Comparison of ENCODE assay signal across 9 mouse cellular contexts in genomic region chr9:65120935-65121334, GRCm38 (mm10). TPM values are rescaled to one million over a fixed set of nuclear protein-coding genes. Genes with fewer than 3 reads are reported as not detected.
DNase-seq lines count a peak whose midpoint lies in the region; ATAC-seq and TF ChIP-seq lines count a peak whose summit lies in the region.
"Had no signal": no experiment of that assay in that cellular context is flagged by ENCODE, and none has a peak within 500 bp of the region (broad histone marks: within the 10 kb centered on the region; RNA-seq: fewer than 3 reads in every experiment).

No protein-coding gene starts in this region.

- WGBS in heart, embryonic 11.5 days (ENCODE audit: insufficient replicate concordance): 3% methylated on average over 3 of the region's 3 CpGs
- WGBS in kidney, adult 2 months: 13% methylated on average over 3 of the region's 3 CpGs
- 7% methylated on average over 3 of the region's 3 CpGs for WGBS in limb, embryonic 11.5 days
- 5% methylated on average over 3 of the region's 3 CpGs for WGBS in midbrain, embryonic 14.5 days

- peaks cover 8% of the 10 kb centered on the region for H3K4me1 ChIP-seq in heart, embryonic 11.5 days (ENCODE audit: control insufficient read depth, insufficient read depth, low read length)
- no peaks in the 10 kb centered on the region for H3K4me1 ChIP-seq in kidney, adult 2 months (ENCODE audit: control insufficient read depth, insufficient read depth, low read length)
- H3K4me1 ChIP-seq in limb, embryonic 11.5 days (ENCODE audit: control insufficient read depth, insufficient read depth, low read length): 0 out of 2 replicates have a peak, but pooled peaks cover 10% of the 10 kb centered on the region
- H3K4me1 ChIP-seq in midbrain, embryonic 14.5 days (ENCODE audit: control insufficient read depth, insufficient read depth, low read length): peaks cover 7% of the 10 kb centered on the region; the same call in 1 of the 2 replicates

- TF ChIP-seq CTCF in kidney, adult 2 months (conservative IDR thresholded peaks at IDR 0.05; ENCODE audit: insufficient read depth, insufficient read length, low read depth, low read length): peak; percentile 86

- H3K27ac ChIP-seq in heart, embryonic 11.5 days (ENCODE audit: low read depth, low read length): no peak overlapping the region
- H3K27ac ChIP-seq in kidney, adult 2 months (ENCODE audit: insufficient read depth, low read depth, low read length): no peak overlapping the region
- H3K27ac ChIP-seq in limb, embryonic 11.5 days (replicated peaks; ENCODE audit: low read depth, low read length): no peak overlapping the region
- no peak overlapping the region for H3K27ac ChIP-seq in midbrain, embryonic 14.5 days (replicated peaks; ENCODE audit: low read depth, low read length)
- H3K27ac ChIP-seq: limb, embryonic 13.5 days had no signal

- peaks cover 32% of the 10 kb centered on the region for H3K27me3 ChIP-seq in heart, embryonic 11.5 days (ENCODE audit: control insufficient read depth, insufficient read depth, low read length)
- H3K27me3 ChIP-seq in kidney, adult 2 months (replicated peaks; ENCODE audit: control insufficient read depth, insufficient read depth, low read length): no peaks in the 10 kb centered on the region; the same call in 1 of the 2 replicates
- no peaks in the 10 kb centered on the region for H3K27me3 ChIP-seq in limb, embryonic 11.5 days (ENCODE audit: control insufficient read depth, insufficient read depth, low read length)
- H3K27me3 ChIP-seq in midbrain, embryonic 14.5 days (ENCODE audit: control insufficient read depth, insufficient read depth, low read length): no peaks in the 10 kb centered on the region

- no peak for TF ChIP-seq POLR2A in kidney, adult 2 months (IDR thresholded peaks at IDR 0.05; ENCODE audit: low read depth, low read length)

- H3K9ac ChIP-seq in heart, embryonic 11.5 days (ENCODE audit: low read depth, low read length): no peak overlapping the region
- H3K9ac ChIP-seq in limb, embryonic 11.5 days (ENCODE audit: low read length): no peak overlapping the region
- no peak overlapping the region for H3K9ac ChIP-seq in midbrain, embryonic 14.5 days (replicated peaks; ENCODE audit: low read length)
- H3K9ac ChIP-seq: limb, embryonic 13.5 days had no signal

- no peak overlapping the region for H3K4me2 ChIP-seq in heart, embryonic 11.5 days
- H3K4me2 ChIP-seq in limb, embryonic 11.5 days (ENCODE audit: low read depth, severe bottlenecking): no peak overlapping the region
- no peak overlapping the region for H3K4me2 ChIP-seq in midbrain, embryonic 14.5 days (ENCODE audit: low read length)
- H3K4me2 ChIP-seq: limb, embryonic 13.5 days had no signal

- H3K9me3 ChIP-seq in heart, embryonic 11.5 days (replicated peaks; ENCODE audit: control insufficient read depth, low read length): no peaks in the 10 kb centered on the region
- H3K9me3 ChIP-seq in limb, embryonic 11.5 days (ENCODE audit: control insufficient read depth, low read length): no peaks in the 10 kb centered on the region
- H3K9me3 ChIP-seq in midbrain, embryonic 14.5 days (ENCODE audit: control insufficient read depth, low read length): no peaks in the 10 kb centered on the region
- H3K9me3 ChIP-seq: limb, embryonic 13.5 days had no signal

- no peaks in the 10 kb centered on the region for H3K36me3 ChIP-seq in heart, embryonic 11.5 days (ENCODE audit: control insufficient read depth, insufficient read depth, low read length)
- H3K36me3 ChIP-seq in kidney, adult 2 months (ENCODE audit: control insufficient read depth, insufficient read depth, low read length): no peaks in the 10 kb centered on the region
- H3K36me3 ChIP-seq in limb, embryonic 11.5 days (ENCODE audit: control insufficient read depth, insufficient read depth, low read length): no peaks in the 10 kb centered on the region
- H3K36me3 ChIP-seq in midbrain, embryonic 14.5 days (ENCODE audit: control insufficient read depth, insufficient read depth, low read length): peaks cover 27% of the 10 kb centered on the region

- no peak for ATAC-seq in heart, embryonic 11.5 days (replicated peaks; ENCODE audit: insufficient number of reproducible peaks, low FRiP score, low TSS enrichment)
- ATAC-seq in limb, embryonic 11.5 days (ENCODE audit: insufficient number of reproducible peaks, low FRiP score, low TSS enrichment, low read depth): 0 out of 2 replicates have a peak, but pooled peaks have one; percentile 48
- ATAC-seq in midbrain, embryonic 14.5 days (ENCODE audit: low FRiP score, low TSS enrichment): peak; percentile 41; the same call in 1 of the 2 replicates

- peak; percentile 69 for DNase-seq in heart, adult 8-10 months (ENCODE audit: low spot score)
- peak; percentile 57 for DNase-seq in cerebellum, adult 9-11 months
- DNase-seq in frontal cortex, postnatal 36 days (ENCODE audit: low spot score in 2 of 2): peak; percentile 69 to 79
- DNase-seq in kidney, adult 2 months: peak; percentile 64
- DNase-seq in limb, embryonic 11.5 days (ENCODE audit: low spot score): peak; percentile 84
- peak; percentile 89 for DNase-seq in midbrain, embryonic 14.5 days
- peak; percentile 42 to 48 for DNase-seq in spleen, postnatal 36 days (ENCODE audit: low spot score in 2 of 2)

- no peak overlapping the region for H3K4me3 ChIP-seq in heart, embryonic 11.5 days (ENCODE audit: low read depth, low read length)
- H3K4me3 ChIP-seq in kidney, adult 2 months (ENCODE audit: insufficient read depth, low read depth, low read length): no peak overlapping the region
- no peak overlapping the region for H3K4me3 ChIP-seq in limb, embryonic 11.5 days (ENCODE audit: low read depth, low read length)
- H3K4me3 ChIP-seq in midbrain, embryonic 14.5 days (replicated peaks; ENCODE audit: low read depth, low read length): no peak overlapping the region
- H3K4me3 ChIP-seq: limb, embryonic 13.5 days had no signal

RNA-seq across cellular contexts. Expression of gene Igdcc4, which starts 19.6 kb away (rescaled TPM):
- total RNA-seq in heart, adult 8-10 months (2022): 10 to 100 TPM; 13.3 to 17.9 (median 15.7) TPM
- 11.4 and 11.8 TPM in 2 replicates for polyA plus RNA-seq in heart, embryonic 11.5 days (2014; fragmentation: Nextera tagmentation; extraction: Ambion mirVana)
- polyA plus RNA-seq in kidney, adult 2 months (2012; rRNA removed): 0.57 and 0.83 TPM in 2 replicates
- polyA plus RNA-seq in limb, embryonic 11.5 days (2014; fragmentation: Nextera tagmentation; extraction: Ambion mirVana): 13.5 and 15.0 TPM in 2 replicates
- polyA plus RNA-seq in midbrain, embryonic 14.5 days (2014; fragmentation: Nextera tagmentation; extraction: Ambion mirVana): 14.9 and 17.3 TPM in 2 replicates

RNA-seq across cellular contexts. Expression of gene Igdcc3, which starts 20.1 kb away (rescaled TPM):
- under 1 TPM in 2 of 4 experiments, not detected in 2; 0.09 to 0.19 TPM for total RNA-seq in heart, adult 8-10 months (2022)
- 6.3 and 6.8 TPM in 2 replicates for polyA plus RNA-seq in heart, embryonic 11.5 days (2014; fragmentation: Nextera tagmentation; extraction: Ambion mirVana)
- 0.72 and 0.94 TPM in 2 replicates for polyA plus RNA-seq in kidney, adult 2 months (2012; rRNA removed)
- polyA plus RNA-seq in limb, embryonic 11.5 days (2014; fragmentation: Nextera tagmentation; extraction: Ambion mirVana): 44.5 and 46.2 TPM in 2 replicates
- 10.7 and 14.1 TPM in 2 replicates for polyA plus RNA-seq in midbrain, embryonic 14.5 days (2014; fragmentation: Nextera tagmentation; extraction: Ambion mirVana)
